Mouse (Mus musculus): ENCODE data around the gene Pga5.

DNA sequence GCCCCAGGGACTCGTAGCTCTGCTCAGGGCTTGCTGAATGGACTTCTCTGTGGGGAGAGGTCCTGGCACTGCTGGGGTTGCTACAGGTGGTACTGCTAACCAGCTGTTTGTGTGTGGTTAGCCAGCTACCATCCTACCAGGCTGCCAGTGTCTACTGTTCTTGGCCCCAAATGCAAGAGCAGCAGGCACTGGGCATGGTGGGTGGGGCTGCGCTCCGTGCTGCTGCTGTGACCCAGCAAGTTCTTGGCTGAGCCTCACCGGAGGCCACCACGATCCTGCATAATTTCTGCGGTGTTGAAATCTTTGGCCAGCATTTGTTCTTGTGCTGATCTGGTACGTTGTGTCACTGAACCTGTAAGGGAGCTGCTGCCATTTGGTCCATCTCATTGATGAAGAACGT is 25.6 kb upstream of the Pga5 start:
- TF ChIP-seq GABPA (IDR thresholded peaks at IDR 0.05; ENCODE audit: insufficient replicate concordance, low read depth, low read length) (no peak), MXI1 (IDR thresholded peaks at IDR 0.05; ENCODE audit: low read depth, low read length) (no peak), POLR2A (IDR thresholded peaks at IDR 0.05; ENCODE audit: low read depth, low read length) (no peak), ZNF384 (IDR thresholded peaks at IDR 0.05; ENCODE audit: low read depth, low read length) (no peak), KAT2A (IDR thresholded peaks at IDR 0.05; ENCODE audit: insufficient replicate concordance, low read length) (no peak), EP300 (IDR thresholded peaks at IDR 0.05; ENCODE audit: low read length) (no peak), SIN3A (IDR thresholded peaks at IDR 0.05; ENCODE audit: low read length) (no peak)

Measured in CH12.LX (cell line).